Mouse (Mus musculus): ENCODE data around the gene Lcor. TPM values are rescaled to one million over a fixed set of nuclear protein-coding genes. Genes with fewer than 3 reads are reported as not detected.

Lcor gene
- 0.79 TPM for polyA plus RNA-seq (2014; fragmentation: Illumina TruSeq; extraction: RNeasy Lipid Tissue Mini Kit (QIAGEN cat#74804); ENCODE audit: insufficient read depth, low read depth, low replicate concordance)

DNA sequence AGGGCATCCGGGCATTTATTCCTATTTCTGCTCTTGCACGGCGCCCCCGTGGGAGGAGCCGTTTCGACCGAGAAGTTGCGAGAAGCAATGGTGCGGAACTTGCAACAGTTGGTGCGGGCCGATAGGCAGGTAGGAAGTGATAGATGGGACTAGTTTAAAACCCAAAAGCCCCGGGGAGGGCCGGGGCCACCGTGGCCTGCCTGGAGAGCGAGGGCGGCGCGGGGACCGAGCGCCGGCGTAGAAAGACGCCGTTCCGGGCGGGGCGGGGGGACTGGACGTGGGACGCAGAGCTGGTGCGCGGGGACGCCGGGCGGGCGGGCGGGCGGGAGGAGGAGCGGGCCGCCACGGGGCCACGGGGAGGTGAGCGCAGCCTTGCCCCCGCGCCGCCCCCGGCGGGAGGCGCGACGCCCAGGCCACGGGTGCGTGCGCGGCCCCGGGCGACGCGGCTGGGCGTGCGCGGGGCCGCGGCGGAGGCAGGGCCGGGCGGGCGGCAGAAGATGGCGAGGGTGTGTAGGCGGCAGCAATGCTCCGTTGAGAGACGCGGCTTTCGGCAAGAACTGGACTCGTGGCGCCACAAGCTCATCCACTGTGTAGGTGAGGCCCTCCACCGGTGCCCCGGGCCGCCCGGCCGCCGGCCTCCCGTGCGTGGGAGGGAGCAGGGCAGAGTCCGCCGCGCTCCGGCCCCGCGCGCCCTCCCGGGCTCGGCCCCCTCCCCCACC lies at the start of gene Lcor:
Gene Lcor (plus strand): TSS at position 448 of the 719 bp plus-strand sequence.

DNA sequence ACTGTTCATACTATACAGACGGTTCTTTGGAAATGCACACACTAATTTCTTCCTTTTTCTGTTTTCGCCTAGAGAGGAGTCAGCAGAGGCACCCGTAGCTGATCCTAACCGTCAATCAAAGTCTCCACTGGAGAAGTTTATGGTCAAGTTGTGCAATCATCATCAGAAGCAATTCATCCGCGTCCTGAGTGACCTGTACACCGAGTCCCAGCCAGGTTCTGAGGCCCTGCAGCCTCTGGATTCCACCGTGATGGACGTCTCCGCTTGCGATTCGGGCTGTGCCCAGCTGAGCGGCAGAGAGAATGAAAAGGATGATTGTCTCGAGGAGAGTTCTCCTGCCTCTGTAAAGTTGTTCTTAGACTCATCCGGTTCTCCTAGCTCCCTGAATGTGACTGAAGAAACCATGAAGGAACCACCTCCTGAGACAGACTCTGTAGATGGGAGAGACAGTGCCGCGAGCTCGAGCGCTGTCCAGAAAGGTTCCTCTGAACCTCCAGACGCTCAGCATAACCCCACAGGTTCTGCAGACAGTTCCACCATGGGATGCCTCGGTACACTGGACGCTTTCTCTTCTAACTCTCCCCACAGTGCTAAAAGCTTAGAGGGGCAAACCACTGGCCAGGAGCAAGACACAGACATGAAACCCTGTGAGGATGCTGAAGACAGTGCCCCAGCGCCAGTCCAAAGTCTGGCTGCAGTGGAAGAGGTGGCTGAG lies 99.4 kb downstream of the Lcor start, which contains the start of gene Gm340:
Gene Gm340 (plus strand): TSS at position 665 of the 715 bp plus-strand sequence.

Other genes with a start within 250 kb of the Lcor start
- gene Tm9sf3, start 218.6 kb upstream of the Lcor start, polyA plus RNA-seq (2014; fragmentation: Illumina TruSeq; extraction: RNeasy Lipid Tissue Mini Kit (QIAGEN cat#74804); ENCODE audit: insufficient read depth, low read depth, low replicate concordance), result 84.2 TPM
- gene Pik3ap1, start 97.5 kb upstream of the Lcor start, polyA plus RNA-seq (2014; fragmentation: Illumina TruSeq; extraction: RNeasy Lipid Tissue Mini Kit (QIAGEN cat#74804); ENCODE audit: insufficient read depth, low read depth, low replicate concordance), result 11.2 TPM
- 0.42 TPM for gene Gm340, start 99.7 kb downstream of the Lcor start, polyA plus RNA-seq (2014; fragmentation: Illumina TruSeq; extraction: RNeasy Lipid Tissue Mini Kit (QIAGEN cat#74804); ENCODE audit: insufficient read depth, low read depth, low replicate concordance)

All from lung, adult 10 weeks (tissue).